Mouse (Mus musculus) cerebellum, adult 9-11 months (tissue): Measurements from ENCODE around the gene Arrdc5.

Experiments
- DNase-seq: peaks from one replicate; pipeline ENCODE4 v3.0.0; 2022

The Arrdc5 gene

DNA sequence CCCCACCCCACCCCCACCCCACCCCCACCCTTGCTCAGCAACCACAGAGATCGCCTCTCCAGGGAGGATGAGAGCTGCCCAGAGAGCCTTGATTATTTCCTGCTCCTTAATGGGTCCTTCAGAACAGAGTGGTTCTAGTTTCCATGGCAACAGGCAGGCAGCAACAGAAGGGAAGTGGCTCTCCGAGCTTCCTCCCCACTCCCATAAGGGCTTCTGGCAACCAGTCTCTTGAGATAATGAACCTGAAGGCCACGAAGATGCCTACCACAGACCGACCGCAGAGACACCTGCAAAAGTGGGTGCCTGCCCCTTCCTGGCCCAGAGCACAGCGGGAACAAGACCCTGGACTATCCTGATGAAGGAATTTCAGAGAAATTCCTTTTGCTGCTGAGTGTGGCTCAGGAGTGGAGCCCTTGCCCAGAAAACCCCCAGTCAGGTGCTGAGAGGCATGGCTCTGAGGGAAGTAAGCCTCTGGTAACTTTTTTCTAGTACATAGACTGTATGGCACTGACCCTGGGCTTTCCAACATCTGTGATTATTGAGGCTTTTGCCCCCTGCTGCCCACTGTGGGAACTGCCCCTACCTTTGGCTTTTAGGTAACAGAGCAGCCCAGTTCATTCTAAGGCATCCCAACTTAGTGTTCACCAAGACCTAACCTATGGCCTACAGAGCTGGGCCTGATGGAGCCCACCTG lies 48.8 kb downstream of the Arrdc5 start:
- DNase-seq, result peak; percentile 61

DNA sequence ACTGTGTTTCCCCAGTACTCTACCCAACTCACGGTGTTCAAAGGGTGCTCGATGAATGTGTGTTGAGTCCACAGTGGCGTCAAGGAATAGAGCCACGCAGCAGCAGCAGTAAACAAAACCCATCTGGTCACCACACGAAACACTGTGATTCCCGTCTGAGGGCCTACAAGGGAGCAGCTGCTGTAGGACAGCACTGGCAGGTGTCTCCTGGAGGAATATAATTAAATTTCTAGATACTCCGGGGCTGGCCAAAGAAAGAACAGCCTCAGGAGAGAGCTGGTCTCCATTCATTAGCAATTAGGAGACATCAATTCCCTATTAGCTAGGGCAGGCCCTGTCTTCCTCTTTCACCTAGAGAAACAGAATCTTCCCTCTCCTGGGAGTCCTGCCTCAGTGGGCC lies 54.5 kb downstream of the Arrdc5 start:
- DNase-seq, result no peak
